Mouse (Mus musculus) cerebellum, adult 2 months (tissue): ENCODE measurements around the gene Pard6a. TPM values are rescaled to one million over a fixed set of nuclear protein-coding genes. Genes with fewer than 3 reads are reported as not detected.

Experiments used
- DNase-seq, 2 experiments: peaks; one replicate each; pipeline ENCODE4 v3.0.0; 2021
- H3K27ac ChIP-seq: fragments of 200-500 bp; 2 replicates; pipeline ENCODE4 v1.5.1; 2012; ENCODE audit warnings: low read length, control low read depth, inconsistent platforms; ENCODE audit not compliant: insufficient read depth
- H3K27me3 ChIP-seq: fragments of 200-500 bp; 2 replicates; pipeline ENCODE4 v1.6.1; 2012; ENCODE audit warnings: inconsistent platforms, mild to moderate bottlenecking, low read length, moderate library complexity; ENCODE audit not compliant: control insufficient read depth, insufficient read depth
- H3K4me1 ChIP-seq: fragments of 200-500 bp; 2 replicates; pipeline ENCODE4 v1.6.1; 2011; ENCODE audit warnings: low read length; ENCODE audit not compliant: control insufficient read depth, insufficient read depth
- H3K4me3 ChIP-seq: fragments of 200-500 bp; replicated peaks from 2 replicates; pipeline ENCODE3; 2011; ENCODE audit warnings: mild to moderate bottlenecking, low read depth, low read length, control low read depth; ENCODE audit not compliant: insufficient read depth
- CTCF ChIP-seq: fragments of 200-500 bp; IDR thresholded peaks from 2 replicates; pipeline ENCODE4 v1.5.1; 2011; ENCODE audit warnings: low read depth, mild to moderate bottlenecking, control low read depth, low read length, moderate library complexity, borderline replicate concordance; ENCODE audit not compliant: insufficient read depth
- POLR2A ChIP-seq: fragments of 200-500 bp; IDR thresholded peaks from 2 replicates; pipeline ENCODE4 v1.6.1; 2011; ENCODE audit warnings: low read length, control low read depth, borderline replicate concordance; ENCODE audit not compliant: insufficient read depth
- WGBS: fragments of 180-500 bp; shearing (Covaris S2); methylation state at CpG from one replicate; pipeline ENCODE4 v1.1.7; 2018; 5-methylcytosine and 5-hydroxymethylcytosine counted together
- polyA plus RNA-seq: library from polyadenylated mRNA; depleted of rRNA; stranded (reverse); fragments of >200 nt; gene quantifications from 2 replicates; pipeline ENCODE4 v1.2.3, GENCODE M21; 2012; rRNA removed

The Pard6a gene
- polyA plus RNA-seq, 1 experiment: 128 TPM

- no peaks in the 10 kb centered on the region for H3K4me1 ChIP-seq
- H3K27me3 ChIP-seq: no peaks in the 10 kb centered on the region
- no peak for TF ChIP-seq CTCF
- no peak for TF ChIP-seq POLR2A
- no peak overlapping the region for H3K4me3 ChIP-seq
- 95% methylated on average over 5 of the region's 5 CpGs for WGBS
- no peak overlapping the region for H3K27ac ChIP-seq
- DNase-seq: no peak
These were observed 31.2 kb downstream of the Pard6a start for GRCm38 (mm10) chr8:105732186-105732585.

GRCm38 (mm10) chr8:105739216-105739615 is 38.3 kb downstream of the Pard6a start:
- no peak overlapping the region for H3K27ac ChIP-seq
- DNase-seq: peak in 1 of 2 experiments; percentile 38
- H3K4me1 ChIP-seq: peaks cover 4% of the 10 kb centered on the region; the same call in 1 of the 2 replicates
- no peak for TF ChIP-seq POLR2A
- H3K4me3 ChIP-seq: no peak overlapping the region
- H3K27me3 ChIP-seq: no peaks in the 10 kb centered on the region
- WGBS: 30% methylated on average over 5 of the region's 5 CpGs

GRCm38 (mm10) chr8:105743301-105743700 is 42.4 kb downstream of the Pard6a start:
- TF ChIP-seq POLR2A (no peak), CTCF (no peak)
- no peaks in the 10 kb centered on the region for H3K27me3 ChIP-seq
- DNase-seq: no peak
- no peak overlapping the region for H3K4me3 ChIP-seq
- peaks cover 4% of the 10 kb centered on the region; the same call in 1 of the 2 replicates for H3K4me1 ChIP-seq
- H3K27ac ChIP-seq: no peak overlapping the region
- WGBS: 92% methylated on average over 4 of the region's 4 CpGs

- 7% methylated on average over 11 of the region's 11 CpGs for WGBS
- TF ChIP-seq POLR2A (no peak), CTCF (no peak)
- Histone ChIP-seq H3K27ac (no peak overlapping the region), H3K4me1 (peaks cover 20% of the 10 kb centered on the region), H3K4me3 (no peak overlapping the region), H3K27me3 (no peaks in the 10 kb centered on the region)
- DNase-seq: peak; percentile 60 to 72
These were observed 49.7 kb downstream of the Pard6a start for GRCm38 (mm10) chr8:105750606-105751005.

Other genes starting within 250 kb of the Pard6a start
- gene Tppp3, start 229.6 kb upstream of the Pard6a start, polyA plus RNA-seq: 286 and 297 TPM in 2 replicates
- gene Zdhhc1, start 204.2 kb upstream of the Pard6a start, polyA plus RNA-seq: 64.7 and 67.9 TPM in 2 replicates
- gene Hsd11b2, start 182.4 kb upstream of the Pard6a start, polyA plus RNA-seq: 0.08 TPM in 1 of 2 replicates, not detected in the other
- 333 and 336 TPM in 2 replicates for gene Atp6v0d1, start 135.1 kb upstream of the Pard6a start, polyA plus RNA-seq
- gene Ripor1, start 95.9 kb upstream of the Pard6a start, polyA plus RNA-seq: 33.4 and 35.9 TPM in 2 replicates
- gene Ctcf, start 64.6 kb upstream of the Pard6a start, polyA plus RNA-seq: 41.6 and 45.7 TPM in 2 replicates
- gene Agrp, start 63.8 kb upstream of the Pard6a start, polyA plus RNA-seq: 0.36 and 1.00 TPM in 2 replicates
- gene Carmil2, start 14.9 kb upstream of the Pard6a start, polyA plus RNA-seq: 69.8 and 72.1 TPM in 2 replicates
- gene Acd, start within 50 bp of the Pard6a start, polyA plus RNA-seq: 56.3 and 56.8 TPM in 2 replicates
- 0.51 TPM in 2 replicates for gene 4933405L10Rik, start 6.5 kb downstream of the Pard6a start, polyA plus RNA-seq
- 15.3 and 17.4 TPM in 2 replicates for gene Enkd1, start 7.1 kb downstream of the Pard6a start, polyA plus RNA-seq
- gene Gfod2, start 57.5 kb downstream of the Pard6a start, polyA plus RNA-seq: 20.7 and 21.4 TPM in 2 replicates
- 30.5 and 32.1 TPM in 2 replicates for gene Ranbp10, start 126.2 kb downstream of the Pard6a start, polyA plus RNA-seq
- 0.25 and 0.98 TPM in 2 replicates for gene Tsnaxip1, start 126.6 kb downstream of the Pard6a start, polyA plus RNA-seq
- gene Cenpt, start 152.1 kb downstream of the Pard6a start, polyA plus RNA-seq: 27.8 and 30.8 TPM in 2 replicates
- 52.0 and 53.5 TPM in 2 replicates for gene Thap11, start 154.0 kb downstream of the Pard6a start, polyA plus RNA-seq
- gene Nutf2, start 159.4 kb downstream of the Pard6a start, polyA plus RNA-seq: 104 and 111 TPM in 2 replicates
- 75.5 and 81.8 TPM in 2 replicates for gene Edc4, start 179.7 kb downstream of the Pard6a start, polyA plus RNA-seq
- gene Nrn1l, start 192.4 kb downstream of the Pard6a start, polyA plus RNA-seq: 4.7 and 5.3 TPM in 2 replicates
- 13.6 and 14.1 TPM in 2 replicates for gene Pskh1, start 199.3 kb downstream of the Pard6a start, polyA plus RNA-seq
- gene Ctrl, start 232.7 kb downstream of the Pard6a start, polyA plus RNA-seq: 2.6 and 3.4 TPM in 2 replicates
- 84.3 and 89.4 TPM in 2 replicates for gene Psmb10, start 237.3 kb downstream of the Pard6a start, polyA plus RNA-seq
- gene Lcat, start 242.2 kb downstream of the Pard6a start, polyA plus RNA-seq: 106 and 110 TPM in 2 replicates